Mouse (Mus musculus): Measurements from ENCODE around the gene Nek11. TPM values are rescaled to one million over a fixed set of nuclear protein-coding genes. Genes with fewer than 3 reads are reported as not detected.

The Nek11 gene
- polyA plus RNA-seq, 1 experiment from 2014 or later = 3.0 TPM

DNA sequence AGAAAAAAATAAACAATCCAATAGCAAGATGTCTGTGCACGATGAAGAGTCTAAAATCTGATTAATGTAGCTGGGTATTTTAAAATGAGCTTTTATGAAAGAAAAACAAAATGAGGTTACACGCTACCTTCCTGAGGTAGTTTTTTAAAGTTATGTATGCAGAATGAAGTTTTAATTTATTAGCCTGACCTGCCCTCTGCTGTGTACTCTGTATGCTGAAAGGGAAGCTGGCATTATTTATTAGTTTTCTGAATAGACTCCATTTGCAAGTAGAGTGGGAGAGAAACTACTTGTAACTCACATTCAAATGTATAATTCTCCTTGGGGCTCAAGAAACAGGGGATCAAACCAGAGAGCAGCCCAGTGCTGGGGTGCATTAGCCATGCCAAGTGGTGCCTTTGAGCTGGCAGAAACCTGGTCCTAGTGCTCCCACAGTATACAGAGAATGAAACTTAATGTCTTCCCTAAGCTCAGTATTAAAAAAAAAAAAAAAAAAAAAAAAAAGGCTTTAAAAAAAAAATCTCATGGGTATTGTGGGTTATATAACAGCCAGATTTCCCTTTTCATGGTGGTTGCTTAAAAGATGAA lies 94.5 kb downstream of the Nek11 start:
- Histone ChIP-seq H3K27me3 (replicated peaks; ENCODE audit: control insufficient read depth, insufficient read depth, low read length) (no peaks in the 10 kb centered on the region), H3K9me3 (ENCODE audit: control insufficient read depth, low read length) (no peaks in the 10 kb centered on the region), H3K4me3 (ENCODE audit: low read length) (no peak overlapping the region), H3K4me2 (ENCODE audit: low read length) (no peak overlapping the region), H3K4me1 (ENCODE audit: control insufficient read depth, insufficient read depth, low read depth, low read length) (no peaks in the 10 kb centered on the region), H3K36me3 (ENCODE audit: control insufficient read depth, insufficient read depth, low read length) (no peaks in the 10 kb centered on the region), H3K9ac (ENCODE audit: low read depth, low read length) (no peak overlapping the region), H3K27ac (ENCODE audit: low read depth, low read length) (no peak overlapping the region)
- ATAC-seq = peak; percentile 68
- 53% methylated on average over 2 of the region's 2 CpGs for WGBS

DNA sequence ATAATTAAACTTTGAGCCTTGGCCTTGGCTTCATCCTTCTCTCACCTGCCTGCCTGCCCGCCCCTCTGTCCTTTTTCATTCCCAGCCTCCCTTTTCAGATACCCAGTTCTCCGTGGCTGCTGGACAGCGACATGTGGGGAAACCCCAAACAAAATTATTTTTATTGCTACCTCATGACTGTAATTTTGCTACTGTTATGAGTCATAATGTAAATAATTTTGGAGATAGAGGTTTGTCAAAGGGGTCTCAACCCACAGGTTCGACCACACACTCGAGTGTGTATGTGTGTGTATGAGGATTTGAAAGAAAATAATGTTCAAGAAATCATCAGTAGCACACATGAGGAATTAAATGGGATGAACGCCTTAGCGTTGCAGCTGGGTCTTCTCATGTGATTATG lies 110.7 kb downstream of the Nek11 start:
- Histone ChIP-seq H3K4me2 (ENCODE audit: low read length) (no peak overlapping the region), H3K4me3 (ENCODE audit: low read length) (no peak overlapping the region), H3K27ac (ENCODE audit: low read depth, low read length) (no peak overlapping the region), H3K4me1 (ENCODE audit: control insufficient read depth, insufficient read depth, low read depth, low read length) (0 out of 2 replicates have a peak, but pooled peaks cover 2% of the 10 kb centered on the region), H3K27me3 (replicated peaks; ENCODE audit: control insufficient read depth, insufficient read depth, low read length) (no peaks in the 10 kb centered on the region), H3K9ac (ENCODE audit: low read depth, low read length) (no peak overlapping the region), H3K9me3 (ENCODE audit: control insufficient read depth, low read length) (no peaks in the 10 kb centered on the region), H3K36me3 (ENCODE audit: control insufficient read depth, insufficient read depth, low read length) (no peaks in the 10 kb centered on the region)
- no peak for ATAC-seq
- 35% methylated on average over 7 of the region's 7 CpGs for WGBS

DNA sequence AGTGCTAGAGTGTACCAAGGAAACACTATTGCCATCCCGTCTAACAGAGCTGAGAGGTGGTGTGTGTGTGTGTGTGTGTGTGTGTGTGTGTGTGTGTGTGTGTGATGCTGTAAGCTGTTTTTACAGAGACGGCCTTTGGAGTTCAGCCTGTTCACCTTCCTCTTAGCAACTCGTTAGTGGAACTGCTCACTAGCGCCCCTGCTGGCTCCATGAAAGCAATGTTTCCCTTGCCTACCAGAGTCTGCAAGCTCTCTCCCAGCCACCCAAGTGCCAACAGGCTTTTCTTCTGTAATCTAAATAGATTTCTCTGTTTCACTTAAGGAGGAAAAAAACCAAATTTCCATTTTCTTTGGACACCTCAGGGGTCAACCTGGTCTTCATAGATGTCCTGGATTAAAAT lies 112.6 kb downstream of the Nek11 start:
- H3K9me3 ChIP-seq (ENCODE audit: control insufficient read depth, low read length) = no peaks in the 10 kb centered on the region
- no peak overlapping the region for H3K4me3 ChIP-seq (ENCODE audit: low read length)
- no peaks in the 10 kb centered on the region for H3K36me3 ChIP-seq (ENCODE audit: control insufficient read depth, insufficient read depth, low read length)
- H3K27ac ChIP-seq (ENCODE audit: low read depth, low read length) = no peak overlapping the region
- no peak overlapping the region for H3K4me2 ChIP-seq (ENCODE audit: low read length)
- ATAC-seq = no peak
- no peaks in the 10 kb centered on the region for H3K27me3 ChIP-seq (replicated peaks; ENCODE audit: control insufficient read depth, insufficient read depth, low read length)
- no peak overlapping the region for H3K9ac ChIP-seq (ENCODE audit: low read depth, low read length)
- WGBS = 25% methylated on average over 4 of the region's 4 CpGs
- H3K4me1 ChIP-seq (ENCODE audit: control insufficient read depth, insufficient read depth, low read depth, low read length) = 0 out of 2 replicates have a peak, but pooled peaks cover 2% of the 10 kb centered on the region

DNA sequence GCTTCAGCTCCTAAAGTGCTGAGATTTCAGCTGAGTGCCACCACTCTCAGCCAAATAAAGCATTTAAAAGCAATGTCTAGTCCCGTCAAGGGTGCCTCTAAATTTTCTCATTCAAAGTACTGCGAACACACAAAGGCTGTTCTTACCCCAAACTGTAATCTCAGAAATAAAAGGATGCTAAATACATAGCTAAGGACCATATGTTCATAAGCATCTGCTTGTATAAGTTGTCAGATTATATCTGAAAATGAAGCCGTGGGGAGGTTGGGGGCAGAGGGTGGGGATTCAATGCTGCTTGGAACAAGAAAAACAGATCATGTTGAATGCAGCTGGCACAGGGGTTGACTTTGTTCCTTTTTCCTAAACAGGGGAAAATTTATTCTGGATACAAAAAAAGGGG lies 120.4 kb downstream of the Nek11 start:
- H3K4me2 ChIP-seq (ENCODE audit: low read length) = no peak overlapping the region
- no peak overlapping the region for H3K27ac ChIP-seq (ENCODE audit: low read depth, low read length)
- H3K4me1 ChIP-seq (ENCODE audit: control insufficient read depth, insufficient read depth, low read depth, low read length) = peaks cover 8% of the 10 kb centered on the region
- no peak overlapping the region for H3K4me3 ChIP-seq (ENCODE audit: low read length)
- no peaks in the 10 kb centered on the region for H3K27me3 ChIP-seq (replicated peaks; ENCODE audit: control insufficient read depth, insufficient read depth, low read length)
- no peaks in the 10 kb centered on the region for H3K36me3 ChIP-seq (ENCODE audit: control insufficient read depth, insufficient read depth, low read length)
- no peaks in the 10 kb centered on the region for H3K9me3 ChIP-seq (ENCODE audit: control insufficient read depth, low read length)
- H3K9ac ChIP-seq (ENCODE audit: low read depth, low read length) = no peak overlapping the region
- ATAC-seq = no peak
- 60% methylated on average over 3 of the region's 3 CpGs for WGBS

DNA sequence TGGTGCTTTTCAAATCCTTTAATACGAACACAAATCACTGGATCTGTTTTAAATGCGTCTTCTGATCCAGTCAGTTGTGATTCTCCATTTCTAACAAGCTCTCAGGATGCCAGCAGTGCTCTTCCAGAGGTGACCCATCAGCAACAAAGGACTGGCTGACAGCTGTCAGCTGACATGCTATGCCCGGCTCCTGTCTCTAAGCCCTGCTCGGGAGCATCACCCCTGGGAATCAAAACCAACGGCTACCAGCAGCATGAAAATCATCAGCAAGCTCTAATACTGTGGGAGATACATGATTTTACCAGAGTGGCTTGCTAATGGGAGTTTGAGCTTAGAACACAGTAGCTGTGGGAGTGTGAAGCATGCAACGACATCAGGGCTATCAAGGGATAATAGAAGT lies 121.0 kb downstream of the Nek11 start:
- Histone ChIP-seq H3K4me1 (ENCODE audit: control insufficient read depth, insufficient read depth, low read depth, low read length) (peaks cover 8% of the 10 kb centered on the region), H3K4me2 (ENCODE audit: low read length) (no peak overlapping the region), H3K9ac (ENCODE audit: low read depth, low read length) (no peak overlapping the region), H3K36me3 (ENCODE audit: control insufficient read depth, insufficient read depth, low read length) (no peaks in the 10 kb centered on the region), H3K9me3 (ENCODE audit: control insufficient read depth, low read length) (no peaks in the 10 kb centered on the region), H3K27me3 (replicated peaks; ENCODE audit: control insufficient read depth, insufficient read depth, low read length) (no peaks in the 10 kb centered on the region), H3K27ac (ENCODE audit: low read depth, low read length) (no peak overlapping the region), H3K4me3 (ENCODE audit: low read length) (no peak overlapping the region)
- 20% methylated on average over 6 of the region's 6 CpGs for WGBS
- no peak for ATAC-seq

DNA sequence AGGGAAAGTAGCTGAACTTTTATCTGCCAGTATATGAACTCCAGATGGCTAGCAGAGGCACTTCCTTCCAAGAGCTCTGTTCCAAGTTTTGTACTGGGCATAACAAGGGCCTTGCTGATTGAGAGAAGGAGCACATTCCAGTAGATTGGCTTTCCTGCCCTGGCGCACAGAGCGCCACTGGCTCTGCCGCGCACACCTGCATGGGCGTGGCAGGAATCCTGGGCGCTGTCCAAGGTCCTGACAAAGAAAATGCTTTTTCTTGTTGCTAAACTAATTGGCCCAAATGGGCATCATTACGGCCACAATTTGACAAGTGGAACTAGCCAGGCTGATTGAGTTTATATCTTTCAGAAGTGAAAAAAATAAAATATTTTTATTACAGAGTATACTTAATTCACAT lies 123.1 kb downstream of the Nek11 start:
- Histone ChIP-seq H3K9me3 (ENCODE audit: control insufficient read depth, low read length) (no peaks in the 10 kb centered on the region), H3K36me3 (ENCODE audit: control insufficient read depth, insufficient read depth, low read length) (no peaks in the 10 kb centered on the region), H3K4me2 (ENCODE audit: low read length) (no peak overlapping the region), H3K4me1 (ENCODE audit: control insufficient read depth, insufficient read depth, low read depth, low read length) (peaks cover 8% of the 10 kb centered on the region), H3K27me3 (replicated peaks; ENCODE audit: control insufficient read depth, insufficient read depth, low read length) (no peaks in the 10 kb centered on the region), H3K9ac (ENCODE audit: low read depth, low read length) (no peak overlapping the region), H3K27ac (ENCODE audit: low read depth, low read length) (no peak overlapping the region), H3K4me3 (ENCODE audit: low read length) (no peak overlapping the region)
- no peak for ATAC-seq
- 17% methylated on average over 7 of the region's 7 CpGs for WGBS

DNA sequence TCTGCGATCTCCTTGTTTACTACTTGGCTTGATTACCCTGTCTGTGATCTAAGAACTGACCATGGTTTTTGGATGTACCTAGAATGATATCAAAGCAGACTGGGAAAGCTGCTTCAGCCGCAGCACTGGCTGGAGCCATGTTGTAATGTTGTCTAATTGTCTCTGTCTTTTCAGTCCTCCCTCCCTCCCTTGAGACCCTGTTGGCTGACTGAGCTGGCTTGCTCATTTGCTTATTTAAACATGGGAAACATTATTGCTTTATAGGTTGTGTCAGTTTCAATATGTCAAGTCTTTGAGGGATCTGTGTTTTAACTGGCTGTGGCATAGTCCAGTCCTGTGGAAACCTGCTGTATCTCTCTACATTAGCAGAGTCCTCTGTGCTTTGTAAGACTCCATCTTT lies 132.2 kb downstream of the Nek11 start:
- no peak overlapping the region for H3K4me2 ChIP-seq (ENCODE audit: low read length)
- H3K27me3 ChIP-seq (replicated peaks; ENCODE audit: control insufficient read depth, insufficient read depth, low read length) = no peaks in the 10 kb centered on the region
- no peak overlapping the region for H3K9ac ChIP-seq (ENCODE audit: low read depth, low read length)
- no peaks in the 10 kb centered on the region for H3K36me3 ChIP-seq (ENCODE audit: control insufficient read depth, insufficient read depth, low read length)
- 67% methylated on average over 2 of the region's 2 CpGs for WGBS
- H3K9me3 ChIP-seq (ENCODE audit: control insufficient read depth, low read length) = no peaks in the 10 kb centered on the region
- no peak for ATAC-seq
- H3K27ac ChIP-seq (ENCODE audit: low read depth, low read length) = no peak overlapping the region
- no peak overlapping the region for H3K4me3 ChIP-seq (ENCODE audit: low read length)
- peaks cover 3% of the 10 kb centered on the region; the same call in 1 of the 2 replicates for H3K4me1 ChIP-seq (ENCODE audit: control insufficient read depth, insufficient read depth, low read depth, low read length)

DNA sequence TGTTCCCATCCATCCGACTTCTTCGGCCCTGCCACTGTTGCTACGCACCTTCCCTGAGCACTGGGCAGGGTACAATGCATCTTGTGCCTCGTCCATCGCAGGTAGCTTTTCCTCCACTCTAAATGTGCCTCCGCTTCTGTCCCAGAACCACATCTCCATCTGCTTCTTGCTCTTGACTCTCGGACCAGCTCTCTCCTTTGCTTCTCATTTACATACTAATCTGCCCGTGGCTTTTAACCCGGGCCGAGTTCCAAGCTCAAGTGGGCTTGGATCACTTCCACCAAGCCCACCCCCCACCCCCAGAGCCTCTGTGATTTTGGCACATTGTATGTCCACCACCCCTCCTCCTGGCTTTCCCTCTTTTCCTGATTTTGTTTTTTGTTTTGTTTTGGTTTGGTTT lies 137.7 kb downstream of the Nek11 start:
- H3K9me3 ChIP-seq (ENCODE audit: control insufficient read depth, low read length) = no peaks in the 10 kb centered on the region
- H3K27ac ChIP-seq (ENCODE audit: low read depth, low read length) = no peak overlapping the region
- H3K36me3 ChIP-seq (ENCODE audit: control insufficient read depth, insufficient read depth, low read length) = no peaks in the 10 kb centered on the region
- WGBS = 46% methylated on average over 10 of the region's 10 CpGs
- peak; percentile 84 for ATAC-seq
- no peaks in the 10 kb centered on the region for H3K27me3 ChIP-seq (replicated peaks; ENCODE audit: control insufficient read depth, insufficient read depth, low read length)
- H3K4me3 ChIP-seq (ENCODE audit: low read length) = no peak overlapping the region
- H3K4me2 ChIP-seq (ENCODE audit: low read length) = no peak overlapping the region; the same call in 1 of the 2 replicates
- H3K4me1 ChIP-seq (ENCODE audit: control insufficient read depth, insufficient read depth, low read depth, low read length) = peaks cover 3% of the 10 kb centered on the region
- H3K9ac ChIP-seq (ENCODE audit: low read depth, low read length) = no peak overlapping the region

DNA sequence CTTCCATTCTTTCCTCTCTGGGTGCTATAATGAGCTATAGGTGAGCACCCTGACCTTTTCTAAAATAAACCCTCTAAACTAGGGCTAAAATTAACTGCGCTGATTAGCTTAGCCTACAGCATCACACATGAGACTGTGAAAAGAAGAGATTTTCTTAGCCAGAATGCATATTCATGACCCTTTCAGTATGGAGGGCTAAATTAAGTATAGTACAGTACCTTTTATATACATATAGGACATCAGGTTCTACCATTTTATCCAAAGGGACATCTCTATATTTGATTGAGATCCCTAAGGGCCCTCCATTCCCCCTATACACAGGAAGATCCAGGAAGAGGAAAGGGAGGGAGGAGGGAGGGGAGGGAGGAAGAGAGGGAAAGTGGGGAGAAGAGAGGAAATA lies 141.2 kb downstream of the Nek11 start:
- Histone ChIP-seq H3K4me2 (ENCODE audit: low read length) (no peak overlapping the region), H3K4me3 (ENCODE audit: low read length) (no peak overlapping the region), H3K9me3 (ENCODE audit: control insufficient read depth, low read length) (no peaks in the 10 kb centered on the region), H3K9ac (ENCODE audit: low read depth, low read length) (no peak overlapping the region), H3K36me3 (ENCODE audit: control insufficient read depth, insufficient read depth, low read length) (no peaks in the 10 kb centered on the region), H3K27ac (ENCODE audit: low read depth, low read length) (no peak overlapping the region), H3K4me1 (ENCODE audit: control insufficient read depth, insufficient read depth, low read depth, low read length) (peaks cover 6% of the 10 kb centered on the region), H3K27me3 (replicated peaks; ENCODE audit: control insufficient read depth, insufficient read depth, low read length) (no peaks in the 10 kb centered on the region)
- 94% methylated on average over 1 of the region's 1 CpGs for WGBS
- ATAC-seq = no peak

Data from hindbrain, embryonic 16.5 days (tissue).